Mouse (Mus musculus): Measurements from ENCODE around the gene Hagh. TPM values are rescaled to one million over a fixed set of nuclear protein-coding genes. Genes with fewer than 3 reads are reported as not detected.

The Hagh gene
- total and polyA plus RNA-seq, 2 experiments from 2014 or later = 61.6 to 62.8 TPM

GRCm38 (mm10) chr17:24803952-24804951, 35.7 kb upstream of the Hagh start, which contains the start of gene Meiob:
Gene Meiob, plus strand, starts transcription at chr17:24804289.
- H3K9ac ChIP-seq = peak within 1 kb of the TSS; percentile 40
- WGBS = under 1% methylated on average over 71 of the region's 71 CpGs
- 0 out of 2 replicates have a peak, but pooled peaks cover 4% of the 10 kb centered on the region for H3K4me1 ChIP-seq (ENCODE audit: insufficient read depth)
- ATAC-seq = peak; percentile 47
- TF ChIP-seq CTCF (IDR thresholded peaks at IDR 0.05; ENCODE audit: low read depth) = no peak
- peaks cover 16% of the 10 kb centered on the region for H3K27me3 ChIP-seq (ENCODE audit: insufficient read depth, low read length)
- no peak within 1 kb of the TSS for H3K27ac ChIP-seq (ENCODE audit: low read depth, low read length)
- no peaks in the 10 kb centered on the region for H3K9me3 ChIP-seq (ENCODE audit: low read length)
- peak within 1 kb of the TSS; percentile 84 for H3K4me2 ChIP-seq (ENCODE audit: low read depth)
- H3K4me3 ChIP-seq (ENCODE audit: low read depth, low read length) = peak within 1 kb of the TSS; percentile 57
- no peaks in the 10 kb centered on the region for H3K36me3 ChIP-seq (ENCODE audit: insufficient read depth)
- DNase-seq = peak; percentile 39

GRCm38 (mm10) chr17:24811211-24811610, 28.7 kb upstream of the Hagh start:
- no peak for TF ChIP-seq CTCF (IDR thresholded peaks at IDR 0.05; ENCODE audit: low read depth)
- Histone ChIP-seq H3K4me3 (ENCODE audit: low read depth, low read length) (no peak overlapping the region), H3K4me2 (ENCODE audit: low read depth) (no peak overlapping the region), H3K27ac (ENCODE audit: low read depth, low read length) (no peak overlapping the region), H3K9ac (no peak overlapping the region), H3K4me1 (ENCODE audit: insufficient read depth) (no peaks in the 10 kb centered on the region), H3K9me3 (ENCODE audit: low read length) (no peaks in the 10 kb centered on the region), H3K36me3 (ENCODE audit: insufficient read depth) (no peaks in the 10 kb centered on the region), H3K27me3 (ENCODE audit: insufficient read depth, low read length) (0 out of 2 replicates have a peak, but pooled peaks cover under 1% of the 10 kb centered on the region)
- DNase-seq (no peak), ATAC-seq (no peak)
- 76% methylated on average over 3 of the region's 3 CpGs for WGBS

GRCm38 (mm10) chr17:24812215-24812614, 27.7 kb upstream of the Hagh start:
- WGBS = 36% methylated on average over 2 of the region's 2 CpGs
- no peak for ATAC-seq
- no peak for DNase-seq

GRCm38 (mm10) chr17:24815256-24815655, 24.7 kb upstream of the Hagh start:
- no peak for TF ChIP-seq CTCF (IDR thresholded peaks at IDR 0.05; ENCODE audit: low read depth)

More at GRCm38 (mm10) chr17:24812215-24812614, 27.7 kb upstream of the Hagh start:
- Histone ChIP-seq H3K4me2 (ENCODE audit: low read depth) (no peak overlapping the region), H3K4me1 (ENCODE audit: insufficient read depth) (no peaks in the 10 kb centered on the region), H3K9me3 (ENCODE audit: low read length) (no peaks in the 10 kb centered on the region), H3K4me3 (ENCODE audit: low read depth, low read length) (no peak overlapping the region), H3K27ac (ENCODE audit: low read depth, low read length) (no peak overlapping the region), H3K27me3 (ENCODE audit: insufficient read depth, low read length) (no peaks in the 10 kb centered on the region), H3K36me3 (ENCODE audit: insufficient read depth) (no peaks in the 10 kb centered on the region), H3K9ac (no peak overlapping the region)
- no peak for TF ChIP-seq CTCF (IDR thresholded peaks at IDR 0.05; ENCODE audit: low read depth)

GRCm38 (mm10) chr17:24817503-24817902, 22.4 kb upstream of the Hagh start:
- Histone ChIP-seq H3K4me1 (ENCODE audit: insufficient read depth) (no peaks in the 10 kb centered on the region), H3K4me3 (ENCODE audit: low read depth, low read length) (no peak overlapping the region), H3K27ac (ENCODE audit: low read depth, low read length) (no peak overlapping the region), H3K9ac (no peak overlapping the region), H3K9me3 (ENCODE audit: low read length) (no peaks in the 10 kb centered on the region), H3K36me3 (ENCODE audit: insufficient read depth) (no peaks in the 10 kb centered on the region), H3K4me2 (ENCODE audit: low read depth) (no peak overlapping the region), H3K27me3 (ENCODE audit: insufficient read depth, low read length) (no peaks in the 10 kb centered on the region)
- no peak for ATAC-seq
- 36% methylated on average over 1 of the region's 1 CpGs for WGBS
- peak; percentile 53 for TF ChIP-seq CTCF (IDR thresholded peaks at IDR 0.05; ENCODE audit: low read depth)
- DNase-seq = peak; percentile 26

More at GRCm38 (mm10) chr17:24815256-24815655, 24.7 kb upstream of the Hagh start:
- WGBS = 78% methylated on average over 5 of the region's 5 CpGs
- Histone ChIP-seq H3K4me2 (ENCODE audit: low read depth) (no peak overlapping the region), H3K9me3 (ENCODE audit: low read length) (no peaks in the 10 kb centered on the region), H3K4me1 (ENCODE audit: insufficient read depth) (no peaks in the 10 kb centered on the region), H3K4me3 (ENCODE audit: low read depth, low read length) (no peak overlapping the region), H3K27me3 (ENCODE audit: insufficient read depth, low read length) (no peaks in the 10 kb centered on the region), H3K9ac (no peak overlapping the region), H3K27ac (ENCODE audit: low read depth, low read length) (no peak overlapping the region), H3K36me3 (ENCODE audit: insufficient read depth) (no peaks in the 10 kb centered on the region)
- ATAC-seq (no peak), DNase-seq (no peak)

GRCm38 (mm10) chr17:24818172-24818571, 21.8 kb upstream of the Hagh start:
- H3K9me3 ChIP-seq (ENCODE audit: low read length) = no peaks in the 10 kb centered on the region
- no peaks in the 10 kb centered on the region for H3K4me1 ChIP-seq (ENCODE audit: insufficient read depth)
- WGBS = 55% methylated on average over 6 of the region's 6 CpGs
- H3K27me3 ChIP-seq (ENCODE audit: insufficient read depth, low read length) = no peaks in the 10 kb centered on the region
- no peak overlapping the region for H3K4me2 ChIP-seq (ENCODE audit: low read depth)
- H3K27ac ChIP-seq (ENCODE audit: low read depth, low read length) = no peak overlapping the region
- DNase-seq = no peak
- no peak for ATAC-seq
- no peak overlapping the region for H3K9ac ChIP-seq
- no peak overlapping the region for H3K4me3 ChIP-seq (ENCODE audit: low read depth, low read length)
- TF ChIP-seq CTCF (IDR thresholded peaks at IDR 0.05; ENCODE audit: low read depth) = no peak
- H3K36me3 ChIP-seq (ENCODE audit: insufficient read depth) = no peaks in the 10 kb centered on the region

- 72% methylated on average over 2 of the region's 2 CpGs for WGBS
Observed at GRCm38 (mm10) chr17:24819469-24819868, 20.5 kb upstream of the Hagh start.

More at GRCm38 (mm10) chr17:24819469-24819868, 20.5 kb upstream of the Hagh start:
- H3K36me3 ChIP-seq (ENCODE audit: insufficient read depth) = no peaks in the 10 kb centered on the region
- no peaks in the 10 kb centered on the region for H3K9me3 ChIP-seq (ENCODE audit: low read length)
- H3K4me2 ChIP-seq (ENCODE audit: low read depth) = no peak overlapping the region
- no peak overlapping the region for H3K9ac ChIP-seq
- no peak overlapping the region for H3K27ac ChIP-seq (ENCODE audit: low read depth, low read length)
- TF ChIP-seq CTCF (IDR thresholded peaks at IDR 0.05; ENCODE audit: low read depth) = no peak
- H3K4me1 ChIP-seq (ENCODE audit: insufficient read depth) = no peaks in the 10 kb centered on the region
- H3K27me3 ChIP-seq (ENCODE audit: insufficient read depth, low read length) = peaks cover 3% of the 10 kb centered on the region; the same call in 1 of the 2 replicates
- H3K4me3 ChIP-seq (ENCODE audit: low read depth, low read length) = no peak overlapping the region
- ATAC-seq = no peak
- no peak for DNase-seq
